Mouse (Mus musculus): ENCODE results near the gene Cd68.
"Not testable (repeated sequence)": the region's sequence is repeated elsewhere in the genome, so short reads cannot be mapped to it uniquely, and the experiment has no call there.

Gene Cd68

DNA sequence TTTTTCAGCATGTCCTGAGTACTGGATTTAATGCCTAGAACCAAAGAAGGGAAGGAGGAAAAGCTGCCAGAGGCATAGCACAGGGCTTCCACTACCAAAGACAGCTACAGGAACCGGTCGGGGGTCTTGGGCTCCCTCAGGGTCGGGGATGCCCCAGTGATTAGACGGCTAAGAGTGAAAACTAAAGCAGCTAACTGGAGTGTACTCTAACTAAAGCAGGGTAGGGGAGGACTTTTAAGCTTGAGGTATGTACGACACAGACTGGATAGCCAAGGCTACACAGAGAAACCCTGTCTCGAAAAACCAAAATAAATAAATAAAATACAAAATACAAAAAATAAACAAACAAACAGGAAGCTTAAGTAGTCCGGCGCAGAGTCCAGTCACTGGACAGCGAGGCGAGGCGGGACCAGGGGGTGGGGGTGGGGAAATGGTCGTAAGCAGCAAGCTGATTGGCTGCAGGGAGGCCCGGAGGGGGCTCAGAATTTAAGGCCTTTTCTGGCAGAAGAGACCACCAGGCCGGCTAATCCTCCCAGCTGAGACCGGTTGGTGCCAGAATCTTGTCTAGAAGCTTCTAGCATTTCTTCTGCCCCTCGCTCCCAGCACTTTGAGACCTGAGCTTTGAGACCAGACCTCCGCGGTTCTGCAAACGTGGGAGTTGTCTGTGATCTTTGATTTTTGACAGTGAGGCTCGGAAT, 44.2 kb downstream of the Cd68 start, which contains the start of gene Sat2:
Gene Sat2, plus strand, starts transcription at position 454 of the 698 bp plus-strand sequence.
- no peak for DNase-seq

DNA sequence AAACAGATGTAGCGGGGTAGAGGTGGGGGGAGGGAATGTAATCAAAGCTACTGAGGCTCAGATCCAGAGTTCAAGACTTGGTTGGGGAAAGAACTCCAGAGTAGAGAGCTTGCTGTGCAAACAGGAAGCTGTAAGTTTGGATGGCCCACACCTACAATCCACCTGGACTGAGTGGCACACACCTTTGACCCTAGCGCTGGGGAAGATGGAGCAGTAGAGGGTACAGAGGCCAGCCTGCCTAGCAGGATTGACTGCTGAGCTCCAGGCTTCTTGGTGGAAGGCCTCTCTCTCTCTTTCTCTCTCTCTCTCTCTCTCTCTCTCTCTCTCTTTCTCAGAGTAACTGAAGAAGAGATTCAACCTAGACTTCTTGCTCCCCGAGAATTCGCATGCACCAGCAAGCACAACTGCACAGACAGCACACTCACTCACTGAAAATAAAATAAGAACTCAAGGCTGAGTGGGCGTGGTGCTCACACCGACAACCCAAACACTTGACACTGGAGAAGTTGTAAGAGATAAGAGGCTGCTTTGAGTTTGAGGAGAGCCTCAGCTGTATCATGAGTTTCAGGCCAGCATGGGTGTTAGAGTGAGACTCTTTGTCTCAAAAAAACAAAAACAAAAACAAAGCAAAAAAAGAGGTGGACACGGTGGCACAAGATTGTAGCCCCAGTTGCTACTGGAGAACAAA, 45.4 kb downstream of the Cd68 start:
- no peak for DNase-seq

DNA sequence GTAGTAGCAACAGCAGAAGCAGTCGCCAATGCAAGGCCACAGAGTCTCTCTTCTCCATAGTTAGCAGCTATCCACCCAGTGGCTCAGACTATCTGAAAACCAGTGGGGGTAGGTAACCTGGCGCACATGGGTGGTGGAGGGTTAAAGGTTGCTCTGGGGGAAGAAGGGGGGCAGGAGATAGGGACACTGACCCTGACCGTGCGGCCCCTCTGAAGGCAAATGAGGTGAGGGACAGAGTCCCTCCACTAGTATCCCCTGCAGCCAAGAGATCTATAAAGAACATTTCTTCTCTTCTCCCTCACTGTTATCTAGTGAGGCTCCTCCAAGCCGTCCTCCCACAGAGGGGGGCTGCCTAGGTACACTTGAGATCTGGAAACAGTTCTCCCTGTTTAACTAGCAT, 48.1 kb downstream of the Cd68 start, which contains the start of gene Shbg:
Gene Shbg, minus strand, starts transcription at position 101 of the 400 bp plus-strand sequence.
- DNase-seq: no peak

DNA sequence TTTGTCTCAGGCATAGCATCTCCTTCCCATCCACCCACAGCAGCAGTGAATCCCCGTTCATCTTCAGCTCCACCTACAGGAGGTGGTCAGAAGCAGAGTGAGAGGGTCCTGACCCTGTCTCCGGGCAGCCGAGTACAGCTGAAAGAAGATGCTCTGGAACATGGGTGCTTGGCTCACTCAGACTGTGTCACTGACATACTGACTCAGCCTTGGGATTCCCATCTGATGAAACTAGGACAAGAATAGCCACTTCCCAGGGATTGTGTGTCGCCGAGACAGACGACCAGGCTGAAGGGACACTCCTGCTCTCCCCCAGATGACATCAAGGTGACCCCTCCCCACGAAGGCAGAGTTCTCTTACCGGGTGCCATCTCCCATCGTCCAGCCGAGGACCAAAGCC, 49.2 kb downstream of the Cd68 start:
- DNase-seq: no peak

DNA sequence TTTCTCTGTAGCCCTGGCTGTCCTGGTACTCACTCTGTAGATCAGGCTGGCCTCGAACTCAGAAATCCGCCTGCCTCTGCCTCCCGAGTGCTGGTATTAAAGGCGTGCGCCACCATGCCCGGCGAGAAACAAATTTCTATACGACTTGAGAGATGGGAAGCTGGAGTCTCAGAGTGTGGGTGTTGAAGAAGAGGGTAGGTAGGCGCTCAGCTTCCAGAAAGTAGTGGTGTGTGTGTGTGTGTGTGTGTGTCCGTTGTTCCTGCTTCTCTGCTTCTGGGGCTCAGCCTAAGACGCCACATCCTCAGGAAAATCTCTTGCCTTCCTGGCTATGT, 51.7 kb downstream of the Cd68 start:
- DNase-seq: not testable (repeated sequence)
